In the genomic region with DNA sequence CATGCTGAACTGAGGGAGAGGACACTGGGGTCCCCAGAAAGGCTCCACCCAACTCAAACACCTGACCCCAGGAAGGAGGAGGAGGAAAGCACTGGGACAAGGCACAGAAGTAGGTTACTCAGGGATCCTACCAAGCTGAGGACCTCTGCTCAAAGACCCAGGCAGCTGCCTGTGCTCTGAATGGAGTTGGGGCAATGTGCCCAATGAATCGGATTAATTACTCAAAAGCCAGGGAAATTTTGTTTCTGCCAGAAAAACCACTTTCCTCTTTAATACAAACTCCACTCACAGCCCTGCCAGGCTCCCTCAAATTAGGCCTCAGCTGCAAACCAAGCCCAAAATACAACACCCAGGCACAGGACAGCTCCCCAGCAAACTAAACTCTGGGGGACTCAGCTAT, we compare ENCODE assay signal across 25 mouse cellular contexts. TPM values are rescaled to one million over a fixed set of nuclear protein-coding genes. Genes with fewer than 3 reads are reported as not detected.
DNase-seq lines count a peak whose midpoint lies in the region; ATAC-seq and TF ChIP-seq lines count a peak whose summit lies in the region.
"Had no signal": no experiment of that assay in that cellular context is flagged by ENCODE, and none has a peak within 500 bp of the region (broad histone marks: within the 10 kb centered on the region; RNA-seq: fewer than 3 reads in every experiment).

No protein-coding gene starts in this region.

- 63% methylated on average over 1 of the region's 1 CpGs for WGBS in forebrain, embryonic 12.5 days
- WGBS in forebrain, embryonic 16.5 days: 7% methylated on average over 1 of the region's 1 CpGs
- WGBS in neural tube, embryonic 15.5 days: 45% methylated on average over 1 of the region's 1 CpGs
- WGBS in midbrain, embryonic 13.5 days: 57% methylated on average over 1 of the region's 1 CpGs

- H3K27me3 ChIP-seq in forebrain, embryonic 12.5 days: 0 out of 2 replicates have a peak, but pooled peaks cover 3% of the 10 kb centered on the region
- H3K27me3 ChIP-seq in forebrain, embryonic 16.5 days (replicated peaks; ENCODE audit: control insufficient read depth, insufficient read depth, low read length): no peaks in the 10 kb centered on the region
- no peaks in the 10 kb centered on the region for H3K27me3 ChIP-seq in neural tube, embryonic 15.5 days (replicated peaks)
- no peaks in the 10 kb centered on the region for H3K27me3 ChIP-seq in midbrain, embryonic 13.5 days
- H3K27me3 ChIP-seq: embryonic facial prominence, embryonic 13.5 days; hindbrain, embryonic 13.5 days; kidney, embryonic 15.5 days; midbrain, embryonic 12.5 days had no signal

- intact Hi-C loops in left cerebral cortex, adult 2 months (cut with DNase I): loop anchor here (2.0 kb wide), 1 partner anchor 22 kb away; no protein-coding TSS in a partner anchor
- intact Hi-C loops in left cerebral cortex, postnatal 36 days (cut with DNase I): loop anchor here (5.0 kb wide), 1 partner anchor 135 kb away; a partner anchor contains a TSS

- no peaks in the 10 kb centered on the region for H3K9me3 ChIP-seq in forebrain, embryonic 12.5 days
- H3K9me3 ChIP-seq in forebrain, embryonic 16.5 days (ENCODE audit: control insufficient read depth, low read length): no peaks in the 10 kb centered on the region
- H3K9me3 ChIP-seq in neural tube, embryonic 15.5 days (replicated peaks): no peaks in the 10 kb centered on the region
- no peaks in the 10 kb centered on the region for H3K9me3 ChIP-seq in midbrain, embryonic 13.5 days
- H3K9me3 ChIP-seq: embryonic facial prominence, embryonic 13.5 days; heart, embryonic 10.5 days; hindbrain, embryonic 13.5 days; kidney, embryonic 15.5 days; midbrain, embryonic 12.5 days had no signal

- H3K9ac ChIP-seq in forebrain, embryonic 12.5 days: no peak overlapping the region
- peak overlapping the region; percentile 9; the same call in 1 of the 2 replicates for H3K9ac ChIP-seq in forebrain, embryonic 16.5 days (replicated peaks; ENCODE audit: low read depth, low read length)
- H3K9ac ChIP-seq in neural tube, embryonic 15.5 days (replicated peaks): no peak overlapping the region
- no peak overlapping the region for H3K9ac ChIP-seq in midbrain, embryonic 13.5 days (replicated peaks)
- H3K9ac ChIP-seq: embryonic facial prominence, embryonic 13.5 days; hindbrain, embryonic 13.5 days; kidney, embryonic 15.5 days; midbrain, embryonic 12.5 days had no signal

- no peak overlapping the region for H3K4me3 ChIP-seq in left cerebral cortex, adult 2 months
- no peak overlapping the region for H3K4me3 ChIP-seq in forebrain, embryonic 12.5 days (replicated peaks)
- H3K4me3 ChIP-seq in forebrain, embryonic 16.5 days (replicated peaks; ENCODE audit: low read length): no peak overlapping the region
- H3K4me3 ChIP-seq in neural tube, embryonic 15.5 days (replicated peaks): no peak overlapping the region
- H3K4me3 ChIP-seq in midbrain, embryonic 13.5 days (replicated peaks): no peak overlapping the region
- H3K4me3 ChIP-seq: embryonic facial prominence, embryonic 13.5 days; heart, embryonic 10.5 days; hindbrain, embryonic 13.5 days; kidney, embryonic 15.5 days; midbrain, embryonic 12.5 days; myocyte had no signal

- H3K36me3 ChIP-seq in forebrain, embryonic 12.5 days (replicated peaks): no peaks in the 10 kb centered on the region
- no peaks in the 10 kb centered on the region for H3K36me3 ChIP-seq in forebrain, embryonic 16.5 days (ENCODE audit: control insufficient read depth, insufficient read depth)
- H3K36me3 ChIP-seq in neural tube, embryonic 15.5 days: no peaks in the 10 kb centered on the region
- no peaks in the 10 kb centered on the region for H3K36me3 ChIP-seq in midbrain, embryonic 13.5 days
- H3K36me3 ChIP-seq: embryonic facial prominence, embryonic 13.5 days; heart, embryonic 10.5 days; hindbrain, embryonic 13.5 days; kidney, embryonic 15.5 days; midbrain, embryonic 12.5 days had no signal

- ATAC-seq in forebrain, embryonic 12.5 days (ENCODE audit: low FRiP score): no peak
- ATAC-seq in forebrain, embryonic 16.5 days: peak; percentile 43; the same call in 1 of the 2 replicates
- ATAC-seq in neural tube, embryonic 15.5 days (ENCODE audit: low FRiP score): no peak
- no peak for ATAC-seq in midbrain, embryonic 13.5 days
- ATAC-seq: intestine, embryonic 16.5 days; lung, postnatal 0 days had no signal

- H3K27ac ChIP-seq in left cerebral cortex, adult 2 months: peak overlapping the region; percentile 15; the same call in 1 of the 2 replicates
- H3K27ac ChIP-seq in forebrain, embryonic 12.5 days: peak overlapping the region; percentile 10; the same call in 1 of the 2 replicates
- H3K27ac ChIP-seq in forebrain, embryonic 16.5 days (ENCODE audit: low read length): no peak overlapping the region
- no peak overlapping the region for H3K27ac ChIP-seq in neural tube, embryonic 15.5 days (replicated peaks)
- no peak overlapping the region for H3K27ac ChIP-seq in midbrain, embryonic 13.5 days
- H3K27ac ChIP-seq: embryonic facial prominence, embryonic 13.5 days; heart, embryonic 10.5 days; hindbrain, embryonic 13.5 days; kidney, embryonic 15.5 days; midbrain, embryonic 12.5 days had no signal

- DNase-seq in left cerebral cortex, adult 2 months (ENCODE audit: extremely low spot score in 1 of 2, low spot score in 2 of 2): no peak
- no peak for DNase-seq in left cerebral cortex, adult 11 months (ENCODE audit: low spot score)
- DNase-seq in left cerebral cortex, postnatal 36 days (ENCODE audit: low spot score in 2 of 2): peak; percentile 14 to 18
- DNase-seq: adrenal gland, adult 8-10 months; gastrocnemius, postnatal 36 days; heart, postnatal 14 days; kidney, postnatal 4 days; liver had no signal

- H3K4me2 ChIP-seq in forebrain, embryonic 12.5 days: no peak overlapping the region
- H3K4me2 ChIP-seq in forebrain, embryonic 16.5 days (ENCODE audit: low read length): no peak overlapping the region
- no peak overlapping the region for H3K4me2 ChIP-seq in neural tube, embryonic 15.5 days
- no peak overlapping the region for H3K4me2 ChIP-seq in midbrain, embryonic 13.5 days (replicated peaks)
- H3K4me2 ChIP-seq: embryonic facial prominence, embryonic 13.5 days; hindbrain, embryonic 13.5 days; kidney, embryonic 15.5 days; midbrain, embryonic 12.5 days had no signal

- H3K4me1 ChIP-seq in forebrain, embryonic 12.5 days: no peaks in the 10 kb centered on the region; the same call in none of the 2 replicates
- peaks cover 5% of the 10 kb centered on the region for H3K4me1 ChIP-seq in forebrain, embryonic 16.5 days (replicated peaks; ENCODE audit: control insufficient read depth, insufficient read depth, low read length)
- H3K4me1 ChIP-seq in neural tube, embryonic 15.5 days: no peaks in the 10 kb centered on the region
- H3K4me1 ChIP-seq in midbrain, embryonic 13.5 days (replicated peaks): no peaks in the 10 kb centered on the region
- H3K4me1 ChIP-seq: heart, embryonic 10.5 days; hindbrain, embryonic 13.5 days had no signal

- TF ChIP-seq CTCF in left cerebral cortex, adult 2 months (IDR thresholded peaks at IDR 0.05): no peak

RNA-seq across cellular contexts. Expression of a gene that starts 4.3 kb away (rescaled TPM):
- not detected for total RNA-seq in left cerebral cortex, adult 2 months (2021)
- not detected in 2 replicates for polyA plus RNA-seq in forebrain, embryonic 12.5 days (2016; fragmentation: Nextera tagmentation; extraction: Ambion mirVana)
- not detected in 2 replicates for polyA plus RNA-seq in forebrain, embryonic 16.5 days (2015; fragmentation: Nextera tagmentation; extraction: Ambion mirVana)
- total RNA-seq in left cerebral cortex, postnatal 36 days (2021): not detected
- polyA plus RNA-seq in neural tube, embryonic 15.5 days (2015; fragmentation: Nextera tagmentation; extraction: Ambion mirVana): not detected in 2 replicates
- polyA plus RNA-seq in midbrain, embryonic 13.5 days (2015; fragmentation: Nextera tagmentation; extraction: Ambion mirVana): not detected in 2 replicates
- total RNA-seq: adrenal gland, adult 8-10 months; gastrocnemius, postnatal 36 days; heart, postnatal 14 days; left cerebral cortex, postnatal 10 days; megakaryocyte progenitor cell, adult 5-6 weeks had no signal
- polyA plus RNA-seq: embryonic facial prominence, embryonic 13.5 days; heart, embryonic 10.5 days; hindbrain, embryonic 13.5 days; intestine, embryonic 16.5 days; kidney, embryonic 15.5 days; liver, embryonic 16.5 days; lung, postnatal 0 days; midbrain, embryonic 12.5 days; myocyte; neural tube, embryonic 14.5 days; small intestine, adult 2 months had no signal

RNA-seq across cellular contexts. Expression of a gene that starts 19.8 kb away (rescaled TPM):
- not detected for total RNA-seq in left cerebral cortex, adult 2 months (2021)
- not detected in 2 replicates for polyA plus RNA-seq in forebrain, embryonic 12.5 days (2016; fragmentation: Nextera tagmentation; extraction: Ambion mirVana)
- not detected in 2 replicates for polyA plus RNA-seq in forebrain, embryonic 16.5 days (2015; fragmentation: Nextera tagmentation; extraction: Ambion mirVana)
- not detected for total RNA-seq in left cerebral cortex, postnatal 36 days (2021)
- not detected in 2 replicates for polyA plus RNA-seq in neural tube, embryonic 15.5 days (2015; fragmentation: Nextera tagmentation; extraction: Ambion mirVana)
- polyA plus RNA-seq in midbrain, embryonic 13.5 days (2015; fragmentation: Nextera tagmentation; extraction: Ambion mirVana): not detected in 2 replicates
- total RNA-seq: adrenal gland, adult 8-10 months; gastrocnemius, postnatal 36 days; heart, postnatal 14 days; left cerebral cortex, postnatal 10 days; megakaryocyte progenitor cell, adult 5-6 weeks had no signal
- polyA plus RNA-seq: embryonic facial prominence, embryonic 13.5 days; heart, embryonic 10.5 days; hindbrain, embryonic 13.5 days; intestine, embryonic 16.5 days; kidney, embryonic 15.5 days; liver, embryonic 16.5 days; lung, postnatal 0 days; midbrain, embryonic 12.5 days; myocyte; neural tube, embryonic 14.5 days; small intestine, adult 2 months had no signal

RNA-seq across cellular contexts. Expression of a gene that starts 20.8 kb away (rescaled TPM):
- 100 to 1,000 TPM; 127 to 142 TPM for total RNA-seq in left cerebral cortex, adult 2 months (2021)
- polyA plus RNA-seq in forebrain, embryonic 12.5 days (2016; fragmentation: Nextera tagmentation; extraction: Ambion mirVana): 1.6 and 2.0 TPM in 2 replicates
- 6.0 and 13.3 TPM in 2 replicates for polyA plus RNA-seq in forebrain, embryonic 16.5 days (2015; fragmentation: Nextera tagmentation; extraction: Ambion mirVana)
- 100 to 1,000 TPM; 100 to 155 TPM for total RNA-seq in left cerebral cortex, postnatal 36 days (2021)
- 21.3 and 23.7 TPM in 2 replicates for polyA plus RNA-seq in neural tube, embryonic 15.5 days (2015; fragmentation: Nextera tagmentation; extraction: Ambion mirVana)
- polyA plus RNA-seq in midbrain, embryonic 13.5 days (2015; fragmentation: Nextera tagmentation; extraction: Ambion mirVana): 4.4 and 5.9 TPM in 2 replicates
- total RNA-seq: megakaryocyte progenitor cell, adult 5-6 weeks had no signal
- polyA plus RNA-seq: liver, embryonic 16.5 days; myocyte had no signal

RNA-seq across cellular contexts. Expression of a gene that starts 27.1 kb away (rescaled TPM):
- not detected for total RNA-seq in left cerebral cortex, adult 2 months (2021)
- not detected in 2 replicates for polyA plus RNA-seq in forebrain, embryonic 12.5 days (2016; fragmentation: Nextera tagmentation; extraction: Ambion mirVana)
- polyA plus RNA-seq in forebrain, embryonic 16.5 days (2015; fragmentation: Nextera tagmentation; extraction: Ambion mirVana): not detected in 2 replicates
- not detected for total RNA-seq in left cerebral cortex, postnatal 36 days (2021)
- polyA plus RNA-seq in neural tube, embryonic 15.5 days (2015; fragmentation: Nextera tagmentation; extraction: Ambion mirVana): not detected in 2 replicates
- not detected in 2 replicates for polyA plus RNA-seq in midbrain, embryonic 13.5 days (2015; fragmentation: Nextera tagmentation; extraction: Ambion mirVana)
- total RNA-seq: adrenal gland, adult 8-10 months; gastrocnemius, postnatal 36 days; heart, postnatal 14 days; left cerebral cortex, postnatal 10 days; megakaryocyte progenitor cell, adult 5-6 weeks had no signal
- polyA plus RNA-seq: embryonic facial prominence, embryonic 13.5 days; heart, embryonic 10.5 days; hindbrain, embryonic 13.5 days; intestine, embryonic 16.5 days; kidney, embryonic 15.5 days; liver, embryonic 16.5 days; lung, postnatal 0 days; midbrain, embryonic 12.5 days; myocyte; neural tube, embryonic 14.5 days; small intestine, adult 2 months had no signal

Comparison
In these comparisons a context has a peak if more than half of its experiments do, and no peak if none do; other contexts are left out.
1. DNase-seq: peak in left cerebral cortex, postnatal 36 days (2 of 2); none in left cerebral cortex, adult 2 months (0 of 2) and left cerebral cortex, adult 11 months (single experiment).
2. H3K27ac ChIP-seq: peak in left cerebral cortex, adult 2 months (single experiment) and forebrain, embryonic 12.5 days (single experiment); none in forebrain, embryonic 16.5 days (single experiment), neural tube, embryonic 15.5 days (single experiment) and midbrain, embryonic 13.5 days (single experiment).